Mouse (Mus musculus): ENCODE results near the gene Naaa.

DNA sequence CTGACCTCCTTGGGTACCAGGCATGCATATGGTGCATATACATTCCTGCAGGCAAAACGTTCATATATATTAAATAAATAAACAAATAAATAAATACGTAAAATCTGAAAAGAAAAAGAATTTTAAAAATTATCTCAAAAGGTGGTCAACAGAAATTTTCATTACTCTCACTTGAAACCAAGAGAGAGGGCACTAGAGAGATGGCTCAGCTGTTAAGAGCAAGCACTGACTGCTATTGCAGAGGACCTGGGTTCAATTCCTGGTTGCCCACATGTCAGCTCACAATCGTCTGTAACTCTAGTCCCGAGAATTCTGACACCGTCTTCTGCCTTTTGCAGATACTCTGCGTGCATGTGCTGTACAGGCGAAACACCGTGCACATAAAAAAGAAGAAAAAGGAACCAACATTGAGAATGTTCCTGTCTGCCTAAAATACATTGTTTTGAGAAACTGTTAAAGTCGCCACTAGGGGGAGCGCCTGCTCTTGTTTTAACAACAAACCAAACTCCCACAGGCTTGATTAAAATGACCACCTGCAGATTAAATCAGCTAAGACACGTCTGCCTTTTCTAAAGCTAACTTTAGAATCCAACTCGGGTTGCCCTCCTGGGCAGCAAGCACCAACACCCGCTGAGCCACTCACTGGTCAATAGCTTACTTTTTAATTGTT lies 34.2 kb upstream of the Naaa start:
- TF ChIP-seq EP300 (IDR thresholded peaks at IDR 0.05; ENCODE audit: low read depth) (no peak), CTCF (IDR thresholded peaks at IDR 0.05; ENCODE audit: low read depth) (peak; percentile 68)
